Mouse (Mus musculus) adrenal gland, postnatal 10 days (tissue): ENCODE data around the gene Gm8279. TPM values are rescaled to one million over a fixed set of nuclear protein-coding genes. Genes with fewer than 3 reads are reported as not detected.
"Not testable (repeated sequence)": the region's sequence is repeated elsewhere in the genome, so short reads cannot be mapped to it uniquely, and the experiment has no call there.

ENCODE experiments used
- DNase-seq: peaks from one replicate; pipeline ENCODE4 v3.0.0; 2021; ENCODE audit warnings: mixed read lengths
- long read RNA-seq, 2 experiments: library from polyadenylated mRNA; stranded (forward); transcript quantifications; one replicate each; pipeline ENCODE4 v2.0.0; 2021
- total RNA-seq, 2 experiments: library from RNA; stranded (reverse); gene quantifications; 2 replicates each; pipeline ENCODE4 v1.2.3; 2021

The Gm8279 gene
- not detected for total RNA-seq
- long read RNA-seq, experiment 1: 0 reads
- long read RNA-seq, experiment 2: 0 reads

- DNase-seq: not testable (repeated sequence)
These were observed at the start of gene Gm8279 for GRCm38 (mm10) chr14:5131219-5131618. TSS of gene Gm8279 (plus strand) at chr14:5131519.

GRCm38 (mm10) chr14:5164235-5164634, 32.9 kb downstream of the Gm8279 start, which contains the start of gene Gm3317:
TSS of gene Gm3317 (plus strand) at chr14:5164535.
- not testable (repeated sequence) for DNase-seq

DNA sequence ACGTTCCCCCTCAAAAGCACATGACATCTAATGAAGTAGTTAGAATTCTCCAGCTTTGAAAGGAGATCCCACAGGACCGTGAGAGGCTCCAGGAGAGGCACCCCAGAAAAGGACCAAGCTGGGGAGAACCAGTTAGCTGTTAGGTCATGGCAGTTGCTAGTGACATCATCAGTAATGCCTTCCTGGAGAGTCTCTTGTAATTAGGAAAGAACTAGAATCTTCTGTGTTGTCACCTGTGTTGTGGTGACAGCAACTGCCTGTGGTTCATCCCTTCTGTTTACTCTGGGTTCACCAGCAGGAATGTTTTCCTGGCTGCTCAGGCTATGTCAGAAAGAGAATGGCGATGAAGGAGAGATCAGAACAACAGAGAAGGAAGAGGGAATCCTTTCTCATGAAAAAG, 54.2 kb downstream of the Gm8279 start, which contains the start of gene Gm8271:
Gene Gm8271 (plus strand): TSS at position 301 of the 400 bp plus-strand sequence.
- not testable (repeated sequence) for DNase-seq

Other genes starting within 250 kb of the Gm8279 start
- not detected for gene Gm3278, start 239.1 kb upstream of the Gm8279 start, total RNA-seq
- gene Gm8297, start 147.6 kb upstream of the Gm8279 start, total RNA-seq: not detected
- gene Gm3298, start 115.6 kb upstream of the Gm8279 start, total RNA-seq: not detected
- gene 4930555G01Rik, start 80.9 kb upstream of the Gm8279 start, total RNA-seq: not detected
- under 1 TPM; 0.15 to 1.00 TPM for gene Gm8281, start 60.5 kb upstream of the Gm8279 start, total RNA-seq
- not detected for gene Gm3317, start 33.0 kb downstream of the Gm8279 start, total RNA-seq
- gene Gm8271, start 54.3 kb downstream of the Gm8279 start, total RNA-seq: not detected
- not detected for gene Gm3526, start 129.1 kb downstream of the Gm8279 start, total RNA-seq
- gene Gm3542, start 203.4 kb downstream of the Gm8279 start, total RNA-seq: not detected